Mouse (Mus musculus): ENCODE results near the gene Cfap300. TPM values are rescaled to one million over a fixed set of nuclear protein-coding genes. Genes with fewer than 3 reads are reported as not detected.

Gene Cfap300
- total RNA-seq, 2 experiments from 2014 or later: 1.2 to 1.5 TPM

DNA sequence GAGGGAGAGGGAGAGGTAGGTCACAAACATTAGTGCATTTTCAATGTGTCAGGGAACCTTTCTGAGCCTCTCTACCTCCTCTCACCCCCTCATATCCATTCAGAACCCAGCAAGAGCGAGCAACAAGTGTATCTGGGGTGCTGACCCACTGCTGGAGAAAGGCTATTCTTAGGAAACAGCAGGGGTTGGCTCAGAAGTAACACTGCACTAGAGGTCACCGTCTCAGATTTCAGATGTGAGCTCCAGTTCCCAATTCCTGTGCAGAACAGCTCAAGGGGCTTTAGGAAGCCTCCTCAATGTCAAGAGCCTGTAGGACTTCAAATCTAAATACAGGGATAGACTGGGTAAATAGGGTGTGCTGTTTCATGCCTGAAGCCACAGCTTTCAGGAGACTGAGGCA, 59.0 kb downstream of the Cfap300 start:
- peak; percentile 19 for DNase-seq

DNA sequence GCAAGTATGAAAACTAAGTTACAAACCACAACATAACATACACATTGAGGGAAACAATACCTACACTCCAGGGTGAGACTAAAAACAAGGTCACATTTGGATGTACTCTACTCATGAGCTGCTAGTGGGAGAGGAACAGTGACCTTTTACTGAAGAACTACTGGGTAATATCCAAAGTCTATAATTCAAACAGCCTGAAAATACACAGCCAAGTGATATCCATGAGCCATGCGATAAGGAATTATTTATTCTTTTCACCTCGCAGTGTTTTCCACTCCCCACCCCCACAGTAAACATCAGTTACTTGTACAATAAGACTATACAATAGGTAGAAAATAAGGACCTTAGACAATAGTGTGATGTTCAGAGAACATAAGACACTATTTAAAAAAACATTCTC, 62.5 kb downstream of the Cfap300 start:
- no peak for DNase-seq

DNA sequence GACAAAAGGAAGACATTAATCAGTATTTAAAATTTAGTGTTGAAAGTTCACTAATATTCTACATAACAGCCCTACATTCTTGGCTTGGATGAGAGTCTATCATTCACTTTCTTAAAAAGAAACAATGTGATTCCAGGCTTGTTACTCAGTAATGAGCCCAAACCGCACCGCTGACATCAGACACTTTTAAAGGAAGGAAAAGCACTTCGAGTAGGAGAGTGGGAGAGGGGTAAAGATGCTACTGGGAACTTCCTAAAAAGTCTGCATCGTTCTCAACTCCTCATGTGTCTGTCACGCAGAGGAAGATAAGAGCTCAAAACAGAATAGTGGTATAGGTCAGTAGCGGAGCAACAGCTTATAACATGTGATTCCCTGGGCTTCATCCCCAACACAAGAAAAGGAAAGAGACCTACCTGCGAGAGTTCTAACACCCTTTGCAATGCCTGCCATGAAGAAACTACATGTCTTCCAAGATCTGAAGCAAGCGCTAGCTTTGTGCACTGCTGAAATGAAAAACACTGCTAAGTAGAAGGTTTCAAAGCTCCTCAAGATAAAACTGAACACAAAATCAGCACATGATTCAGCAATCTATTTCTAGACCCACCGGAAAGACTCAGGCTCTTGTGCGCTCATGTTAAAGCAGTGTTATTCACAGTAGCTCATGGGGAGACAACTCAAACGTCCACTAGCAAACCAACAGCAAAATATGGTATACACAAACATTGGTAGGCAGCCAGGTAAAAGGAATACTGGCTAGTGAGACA, 63.3 kb downstream of the Cfap300 start:
- DNase-seq: no peak

DNA sequence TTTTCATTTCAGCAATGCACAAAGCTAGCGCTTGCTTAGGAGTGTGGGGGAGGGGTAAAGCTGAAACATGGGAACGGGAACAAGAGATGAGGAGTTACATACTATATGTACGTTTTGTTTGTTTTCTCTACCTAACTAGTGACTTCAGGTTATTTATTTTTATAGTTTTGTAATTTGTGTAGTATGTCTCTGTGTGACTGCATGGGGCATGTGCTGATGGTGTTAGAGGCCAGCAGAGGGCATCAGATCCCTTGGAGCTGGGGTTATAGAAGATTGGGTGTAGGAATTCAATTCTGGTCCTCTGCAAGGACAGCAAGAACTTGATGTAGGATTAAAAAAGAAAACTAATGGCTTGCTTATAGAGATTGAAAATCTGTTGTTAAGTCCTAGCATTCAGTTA, 64.1 kb downstream of the Cfap300 start:
- DNase-seq: no peak

DNA sequence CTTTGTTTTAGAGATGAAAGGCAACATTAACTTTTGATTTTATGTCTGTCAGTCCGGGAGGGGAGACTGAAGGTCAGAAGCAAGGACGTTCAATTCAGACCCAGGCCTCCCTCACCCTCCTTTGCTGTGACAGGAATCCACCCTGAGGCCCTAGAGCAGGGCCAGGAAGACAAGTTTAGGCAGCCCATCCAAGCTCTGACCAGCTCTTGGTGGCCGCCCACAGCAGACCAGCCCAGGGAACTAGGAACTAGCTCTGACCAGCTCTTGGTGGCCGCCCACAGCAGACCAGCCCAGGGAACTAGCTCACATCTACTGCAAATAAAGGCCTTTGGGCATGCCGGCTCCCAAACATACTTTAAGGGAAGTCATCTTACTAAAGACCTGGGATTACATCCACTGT, 65.0 kb downstream of the Cfap300 start:
- DNase-seq: no peak

DNA sequence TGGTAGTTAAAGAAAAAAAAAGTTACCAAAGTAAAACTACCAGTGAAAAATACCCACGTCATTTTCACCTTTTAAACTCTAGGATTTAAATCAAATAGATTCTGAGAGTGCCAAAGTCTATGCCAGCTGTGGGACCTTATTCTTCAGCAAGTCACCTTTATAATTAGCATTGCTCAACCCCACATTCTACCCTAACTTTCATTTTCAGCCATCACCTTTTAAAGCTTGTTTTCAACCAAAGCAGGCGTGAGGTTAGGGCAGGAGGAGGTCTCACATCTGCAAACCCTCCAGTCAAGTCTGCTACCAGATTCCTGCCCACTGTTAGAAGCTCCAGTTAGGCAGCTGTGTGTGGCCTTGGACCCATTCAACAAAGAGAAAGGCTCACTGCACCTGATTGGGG, 70.6 kb downstream of the Cfap300 start:
- no peak for DNase-seq

Other genes with a start within 250 kb of the Cfap300 start
- 10 to 100 TPM; 20.8 to 23.5 TPM for gene Birc2, start 205.8 kb downstream of the Cfap300 start, total RNA-seq (2021)
- 1 to 10 TPM; 7.0 to 8.8 TPM for gene Birc3, start 169.6 kb downstream of the Cfap300 start, total RNA-seq (2021)
- 10 to 100 TPM; 64.7 to 69.2 TPM for gene Yap1, start 38.2 kb downstream of the Cfap300 start, total RNA-seq (2021)
- gene Cep126, start 91.5 kb upstream of the Cfap300 start, total RNA-seq (2021): 1 to 10 TPM; 5.1 to 5.4 TPM